Mouse (Mus musculus): ENCODE data around the gene Krtap3-2. TPM values are rescaled to one million over a fixed set of nuclear protein-coding genes. Genes with fewer than 3 reads are reported as not detected.

Krtap3-2 gene
- total RNA-seq, 1 experiment: not detected

- H3K27ac ChIP-seq (ENCODE audit: insufficient read depth, low read depth, low read length, poor library complexity, severe bottlenecking): no peak overlapping the region
- H3K36me3 ChIP-seq (ENCODE audit: control insufficient read depth, insufficient read depth, low read length, poor library complexity, severe bottlenecking): no peaks in the 10 kb centered on the region
- H3K4me1 ChIP-seq (ENCODE audit: control insufficient read depth in 2 of 2, insufficient read depth in 2 of 2, low read length in 2 of 2, poor library complexity in 1 of 2): no peaks in the 10 kb centered on the region
- no peak overlapping the region for H3K4me3 ChIP-seq (ENCODE audit: insufficient read depth in 1 of 2, low read depth in 1 of 2, low read length in 2 of 2, poor library complexity in 1 of 2, severe bottlenecking in 1 of 2)
- no peaks in the 10 kb centered on the region for H3K9me3 ChIP-seq (ENCODE audit: control insufficient read depth, insufficient read depth, low read depth, low read length)
- in situ Hi-C loops (cut with MboI; ENCODE audit: low sequenced_read_pairs in 2 of 2, unreplicated experiment in 2 of 2): no loop called here
- no peak overlapping the region for H3K9ac ChIP-seq (ENCODE audit: insufficient read depth, low read depth, low read length, poor library complexity, severe bottlenecking)
- DNase-seq (ENCODE audit: low read depth, low spot score): no peak
- TF ChIP-seq MAFK (IDR thresholded peaks at IDR 0.05; ENCODE audit: insufficient read depth, low read depth, low read length): no peak
- TF ChIP-seq ZC3H11A (IDR thresholded peaks at IDR 0.05; ENCODE audit: borderline replicate concordance, low read depth, low read length): no peak
- no peak for TF ChIP-seq HCFC1 (IDR thresholded peaks at IDR 0.05; ENCODE audit: borderline replicate concordance, insufficient read depth, low read length)
- TF ChIP-seq CHD2 (IDR thresholded peaks at IDR 0.05; ENCODE audit: low read depth, low read length): no peak
- no peak for TF ChIP-seq ZNF384 (IDR thresholded peaks at IDR 0.05; ENCODE audit: low read depth, low read length)
These were observed 16.9 kb downstream of the Krtap3-2 start for GRCm38 (mm10) chr11:99539721-99540120.

- Histone ChIP-seq H3K4me3 (ENCODE audit: insufficient read depth in 1 of 2, low read depth in 1 of 2, low read length in 2 of 2, poor library complexity in 1 of 2, severe bottlenecking in 1 of 2) (no peak within 1 kb of the TSS), H3K9me3 (ENCODE audit: control insufficient read depth, insufficient read depth, low read depth, low read length) (no peaks in the 10 kb centered on the region), H3K36me3 (ENCODE audit: control insufficient read depth, insufficient read depth, low read length, poor library complexity, severe bottlenecking) (no peaks in the 10 kb centered on the region), H3K4me1 (ENCODE audit: control insufficient read depth in 2 of 2, insufficient read depth in 2 of 2, low read length in 2 of 2, poor library complexity in 1 of 2) (no peaks in the 10 kb centered on the region), H3K9ac (ENCODE audit: insufficient read depth, low read depth, low read length, poor library complexity, severe bottlenecking) (no peak within 1 kb of the TSS), H3K27ac (ENCODE audit: insufficient read depth, low read depth, low read length, poor library complexity, severe bottlenecking) (no peak within 1 kb of the TSS)
- in situ Hi-C loops (cut with MboI; ENCODE audit: low sequenced_read_pairs in 2 of 2, unreplicated experiment in 2 of 2): no loop called here
- TF ChIP-seq ZC3H11A (IDR thresholded peaks at IDR 0.05; ENCODE audit: borderline replicate concordance, low read depth, low read length) (no peak), HCFC1 (IDR thresholded peaks at IDR 0.05; ENCODE audit: borderline replicate concordance, insufficient read depth, low read length) (no peak), ZNF384 (IDR thresholded peaks at IDR 0.05; ENCODE audit: low read depth, low read length) (no peak), MAFK (IDR thresholded peaks at IDR 0.05; ENCODE audit: insufficient read depth, low read depth, low read length) (no peak), CHD2 (IDR thresholded peaks at IDR 0.05; ENCODE audit: low read depth, low read length) (no peak)
- no peak for DNase-seq (ENCODE audit: low read depth, low spot score)
These were observed 35.3 kb downstream of the Krtap3-2 start, which contains the start of gene Krt39 for GRCm38 (mm10) chr11:99521288-99521860. Krt39 (minus strand) TSS chr11:99521338.

- TF ChIP-seq ZNF384 (IDR thresholded peaks at IDR 0.05; ENCODE audit: low read depth, low read length) (no peak), HCFC1 (IDR thresholded peaks at IDR 0.05; ENCODE audit: borderline replicate concordance, insufficient read depth, low read length) (no peak), ZC3H11A (IDR thresholded peaks at IDR 0.05; ENCODE audit: borderline replicate concordance, low read depth, low read length) (no peak), MAFK (IDR thresholded peaks at IDR 0.05; ENCODE audit: insufficient read depth, low read depth, low read length) (no peak), CHD2 (IDR thresholded peaks at IDR 0.05; ENCODE audit: low read depth, low read length) (no peak)
- in situ Hi-C loops (cut with MboI; ENCODE audit: low sequenced_read_pairs in 2 of 2, unreplicated experiment in 2 of 2): no loop called here
- no peak for DNase-seq (ENCODE audit: low read depth, low spot score)
- Histone ChIP-seq H3K4me1 (ENCODE audit: control insufficient read depth in 2 of 2, insufficient read depth in 2 of 2, low read length in 2 of 2, poor library complexity in 1 of 2) (no peaks in the 10 kb centered on the region), H3K9ac (ENCODE audit: insufficient read depth, low read depth, low read length, poor library complexity, severe bottlenecking) (no peak overlapping the region), H3K9me3 (ENCODE audit: control insufficient read depth, insufficient read depth, low read depth, low read length) (no peaks in the 10 kb centered on the region), H3K27ac (ENCODE audit: insufficient read depth, low read depth, low read length, poor library complexity, severe bottlenecking) (no peak overlapping the region), H3K36me3 (ENCODE audit: control insufficient read depth, insufficient read depth, low read length, poor library complexity, severe bottlenecking) (no peaks in the 10 kb centered on the region), H3K4me3 (ENCODE audit: insufficient read depth in 1 of 2, low read depth in 1 of 2, low read length in 2 of 2, poor library complexity in 1 of 2, severe bottlenecking in 1 of 2) (no peak overlapping the region)
These were observed 42.6 kb downstream of the Krtap3-2 start for GRCm38 (mm10) chr11:99514098-99514497.

Other genes starting within 250 kb of the Krtap3-2 start
- gene Krt25, start 233.9 kb downstream of the Krtap3-2 start, total RNA-seq (2012; rRNA removed): not detected in 2 replicates
- not detected in 2 replicates for gene Krt26, start 218.9 kb downstream of the Krtap3-2 start, total RNA-seq (2012; rRNA removed)
- 0.13 TPM in 1 of 2 replicates, not detected in the other for gene Krt27, start 205.7 kb downstream of the Krtap3-2 start, total RNA-seq (2012; rRNA removed)
- 0.18 and 0.32 TPM in 2 replicates for gene Krt28, start 181.9 kb downstream of the Krtap3-2 start, total RNA-seq (2012; rRNA removed)
- gene Krt10, start 167.5 kb downstream of the Krtap3-2 start, total RNA-seq (2012; rRNA removed): 0.53 and 2.8 TPM in 2 replicates
- gene Krt12, start 134.6 kb downstream of the Krtap3-2 start, total RNA-seq (2012; rRNA removed): 0.37 and 0.49 TPM in 2 replicates
- gene Krt20, start 118.7 kb downstream of the Krtap3-2 start, total RNA-seq (2012; rRNA removed): 1.8 and 2.4 TPM in 2 replicates
- gene Krt23, start 63.7 kb downstream of the Krtap3-2 start, total RNA-seq (2012; rRNA removed): 0.16 and 0.18 TPM in 2 replicates
- gene Krt39, start 35.5 kb downstream of the Krtap3-2 start, total RNA-seq (2012; rRNA removed): not detected in 2 replicates
- not detected in 2 replicates for gene Krt40, start 13.7 kb downstream of the Krtap3-2 start, total RNA-seq (2012; rRNA removed)
- gene Krtap3-3, start 6.0 kb downstream of the Krtap3-2 start, total RNA-seq (2012; rRNA removed): not detected in 2 replicates
- not detected in 2 replicates for gene Gm11939, start 2.6 kb upstream of the Krtap3-2 start, total RNA-seq (2012; rRNA removed)
- not detected in 2 replicates for gene Krtap3-1, start 9.8 kb upstream of the Krtap3-2 start, total RNA-seq (2012; rRNA removed)
- gene Krtap1-5, start 24.2 kb upstream of the Krtap3-2 start, total RNA-seq (2012; rRNA removed): not detected in 2 replicates
- not detected in 2 replicates for gene Krtap1-4, start 26.8 kb upstream of the Krtap3-2 start, total RNA-seq (2012; rRNA removed)
- not detected in 2 replicates for gene Krtap1-3, start 34.5 kb upstream of the Krtap3-2 start, total RNA-seq (2012; rRNA removed)
- not detected in 2 replicates for gene Krtap9-3, start 41.3 kb upstream of the Krtap3-2 start, total RNA-seq (2012; rRNA removed)
- gene Gm11938, start 46.5 kb upstream of the Krtap3-2 start, total RNA-seq (2012; rRNA removed): not detected in 2 replicates
- gene Gm11937, start 53.3 kb upstream of the Krtap3-2 start, total RNA-seq (2012; rRNA removed): not detected in 2 replicates
- not detected in 2 replicates for gene Krtap2-4, start 58.0 kb upstream of the Krtap3-2 start, total RNA-seq (2012; rRNA removed)
- not detected in 2 replicates for gene Gm11562, start 63.6 kb upstream of the Krtap3-2 start, total RNA-seq (2012; rRNA removed)
- gene Krtap4-1, start 71.4 kb upstream of the Krtap3-2 start, total RNA-seq (2012; rRNA removed): not detected in 2 replicates
- not detected in 2 replicates for gene Krtap4-2, start 78.2 kb upstream of the Krtap3-2 start, total RNA-seq (2012; rRNA removed)
- gene Krtap4-7, start 87.2 kb upstream of the Krtap3-2 start, total RNA-seq (2012; rRNA removed): not detected in 2 replicates
- not detected in 2 replicates for gene Gm11555, start 93.4 kb upstream of the Krtap3-2 start, total RNA-seq (2012; rRNA removed)
- not detected in 2 replicates for gene Gm11563, start 102.1 kb upstream of the Krtap3-2 start, total RNA-seq (2012; rRNA removed)
- not detected in 2 replicates for gene Krtap4-6, start 109.1 kb upstream of the Krtap3-2 start, total RNA-seq (2012; rRNA removed)
- gene Gm14190, start 133.9 kb upstream of the Krtap3-2 start, total RNA-seq (2012; rRNA removed): not detected in 2 replicates
- gene Gm14180, start 177.4 kb upstream of the Krtap3-2 start, total RNA-seq (2012; rRNA removed): not detected in 2 replicates
- not detected in 2 replicates for gene Gm11595, start 216.1 kb upstream of the Krtap3-2 start, total RNA-seq (2012; rRNA removed)
- gene Krtap4-8, start 223.9 kb upstream of the Krtap3-2 start, total RNA-seq (2012; rRNA removed): not detected in 2 replicates
- gene Krtap4-9, start 228.3 kb upstream of the Krtap3-2 start, total RNA-seq (2012; rRNA removed): not detected in 2 replicates
- gene Gm11596, start 236.6 kb upstream of the Krtap3-2 start, total RNA-seq (2012; rRNA removed): not detected in 2 replicates
- not detected in 2 replicates for gene Gm11569, start 242.1 kb upstream of the Krtap3-2 start, total RNA-seq (2012; rRNA removed)
- not detected in 2 replicates for gene Gm11554, start 247.6 kb upstream of the Krtap3-2 start, total RNA-seq (2012; rRNA removed)